Mouse (Mus musculus): ENCODE results near the gene Gm45234. TPM values are rescaled to one million over a fixed set of nuclear protein-coding genes. Genes with fewer than 3 reads are reported as not detected.
A peak's percentile ranks its signal among the peaks of the same experiment; 100 is the strongest.

Gm45234 gene
- polyA plus RNA-seq, 1 experiment from 2014 or later = not detected

DNA sequence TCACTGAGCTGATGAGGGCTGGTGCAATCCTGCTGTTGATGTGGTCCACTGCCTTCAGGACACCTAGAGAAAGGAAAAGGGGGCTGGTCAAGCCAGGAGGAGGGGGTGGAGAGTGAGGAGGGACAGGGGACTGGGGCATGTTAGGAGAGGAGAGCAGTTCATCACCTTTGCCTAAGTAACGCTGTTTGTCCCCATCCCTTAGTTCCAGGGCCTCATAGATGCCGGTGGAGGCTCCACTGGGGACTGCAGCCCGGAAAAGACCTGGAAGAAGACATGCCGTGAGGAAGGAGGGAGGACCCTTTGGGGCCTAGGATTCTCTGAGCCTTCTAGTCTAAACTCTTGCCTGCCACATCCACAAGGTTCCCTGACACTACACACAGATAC lies 11.7 kb upstream of the Gm45234 start:
- H3K9ac ChIP-seq = 0 out of 2 replicates have a peak overlapping the region, but pooled peaks have one; percentile 24
- H3K27me3 ChIP-seq (replicated peaks) = peaks cover 54% of the 10 kb centered on the region
- H3K36me3 ChIP-seq = no peaks in the 10 kb centered on the region
- no peaks in the 10 kb centered on the region for H3K9me3 ChIP-seq
- no peak overlapping the region for H3K4me2 ChIP-seq
- no peak overlapping the region for H3K4me3 ChIP-seq
- H3K4me1 ChIP-seq = peaks cover 27% of the 10 kb centered on the region
- ATAC-seq (ENCODE audit: extremely low read depth, insufficient number of reproducible peaks, low FRiP score, low TSS enrichment) = no peak
- WGBS = 46% methylated on average over 4 of the region's 4 CpGs
- H3K27ac ChIP-seq (replicated peaks) = no peak overlapping the region

- peaks cover 27% of the 10 kb centered on the region for H3K4me1 ChIP-seq
- no peak overlapping the region for H3K4me2 ChIP-seq
- H3K4me3 ChIP-seq = no peak overlapping the region
- whole genome bisulfite sequencing = 79% methylated on average over 7 of the region's 7 CpGs
- no peak overlapping the region for H3K9ac ChIP-seq
- no peak overlapping the region for H3K27ac ChIP-seq (replicated peaks)
- H3K9me3 ChIP-seq = no peaks in the 10 kb centered on the region
- H3K27me3 ChIP-seq (replicated peaks) = peaks cover 67% of the 10 kb centered on the region
- no peaks in the 10 kb centered on the region for H3K36me3 ChIP-seq
- no peak for ATAC-seq (ENCODE audit: extremely low read depth, insufficient number of reproducible peaks, low FRiP score, low TSS enrichment)
These were observed 10.1 kb upstream of the Gm45234 start for GRCm38 (mm10) chr6:124765951-124766350.

DNA sequence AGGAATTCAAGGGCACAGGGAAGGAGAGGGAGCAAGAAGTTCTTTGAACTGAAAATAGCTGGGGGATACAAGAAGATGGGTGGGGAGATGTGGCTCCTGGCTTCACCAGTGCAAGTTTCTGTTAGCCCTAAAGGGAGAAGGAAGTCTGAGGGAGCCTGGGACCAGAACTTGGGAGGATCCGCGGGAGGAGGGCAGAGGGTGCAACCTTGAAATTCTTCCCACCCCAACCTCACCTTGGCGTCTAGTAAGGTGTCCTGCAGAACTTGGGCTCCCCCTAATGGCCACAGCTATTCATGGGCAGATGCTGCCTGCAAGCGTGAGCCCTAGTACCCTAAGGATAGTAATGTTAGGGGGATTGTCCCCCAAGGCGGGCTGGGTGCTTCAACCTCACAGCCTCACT lies 3.4 kb upstream of the Gm45234 start:
- under 1% methylated on average over 5 of the region's 5 CpGs for WGBS
- no peak for ATAC-seq (ENCODE audit: extremely low read depth, insufficient number of reproducible peaks, low FRiP score, low TSS enrichment)
- H3K9ac ChIP-seq = peak overlapping the region; percentile 98
- H3K9me3 ChIP-seq = no peaks in the 10 kb centered on the region
- peak overlapping the region; percentile 84 for H3K4me2 ChIP-seq
- peaks cover 39% of the 10 kb centered on the region for H3K4me1 ChIP-seq
- peak overlapping the region; percentile 18 for H3K4me3 ChIP-seq
- H3K36me3 ChIP-seq = no peaks in the 10 kb centered on the region
- peaks cover 38% of the 10 kb centered on the region for H3K27me3 ChIP-seq (replicated peaks)
- peak overlapping the region; percentile 99 for H3K27ac ChIP-seq (replicated peaks)

DNA sequence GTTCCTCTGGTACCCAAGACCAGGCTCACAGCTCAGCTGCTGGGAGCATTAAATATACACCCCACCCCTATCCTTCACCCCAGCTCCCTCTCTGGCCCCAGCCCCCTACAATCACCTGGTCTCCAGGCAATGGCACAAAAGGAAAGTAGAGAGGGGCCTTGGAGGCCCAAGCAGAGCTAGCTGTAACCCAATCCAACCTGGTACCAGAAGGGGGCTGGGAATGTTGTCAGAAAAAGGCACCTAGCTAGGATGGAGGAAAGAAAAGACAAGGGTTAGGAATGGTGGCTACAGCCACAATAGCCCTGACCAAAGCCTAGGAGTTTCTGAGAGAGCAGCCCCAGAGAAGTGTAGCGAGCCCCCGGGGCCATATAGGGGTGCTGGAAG lies 3.0 kb upstream of the Gm45234 start:
- H3K4me2 ChIP-seq = peak overlapping the region; percentile 84
- H3K36me3 ChIP-seq = 0 out of 2 replicates have a peak, but pooled peaks cover under 1% of the 10 kb centered on the region
- H3K27ac ChIP-seq (replicated peaks) = peak overlapping the region; percentile 99
- peak overlapping the region; percentile 98 for H3K9ac ChIP-seq
- peaks cover 35% of the 10 kb centered on the region for H3K27me3 ChIP-seq (replicated peaks)
- peak overlapping the region; percentile 18 for H3K4me3 ChIP-seq
- no peaks in the 10 kb centered on the region for H3K9me3 ChIP-seq
- 47% methylated on average over 2 of the region's 2 CpGs for WGBS
- peaks cover 43% of the 10 kb centered on the region for H3K4me1 ChIP-seq
- ATAC-seq (ENCODE audit: extremely low read depth, insufficient number of reproducible peaks, low FRiP score, low TSS enrichment) = no peak

GRCm38 (mm10) chr6:124757909-124758848 lies 2.4 kb upstream of the Gm45234 start:
- peak overlapping the region; percentile 98 for H3K9ac ChIP-seq
- peaks cover 49% of the 10 kb centered on the region for H3K4me1 ChIP-seq
- H3K9me3 ChIP-seq = no peaks in the 10 kb centered on the region
- H3K4me2 ChIP-seq = peak overlapping the region; percentile 84
- H3K36me3 ChIP-seq = 0 out of 2 replicates have a peak, but pooled peaks cover 5% of the 10 kb centered on the region
- WGBS = 40% methylated on average over 5 of the region's 5 CpGs
- H3K27me3 ChIP-seq (replicated peaks) = peaks cover 29% of the 10 kb centered on the region
- H3K4me3 ChIP-seq = peak overlapping the region; percentile 83
- no peak for ATAC-seq (ENCODE audit: extremely low read depth, insufficient number of reproducible peaks, low FRiP score, low TSS enrichment)
- peak overlapping the region; percentile 99 for H3K27ac ChIP-seq (replicated peaks)

GRCm38 (mm10) chr6:124757351-124757880 lies 1.6 kb upstream of the Gm45234 start:
- Histone ChIP-seq H3K4me1 (peaks cover 49% of the 10 kb centered on the region), H3K9ac (peak overlapping the region; percentile 98), H3K4me2 (peak overlapping the region; percentile 84), H3K9me3 (no peaks in the 10 kb centered on the region), H3K27ac (replicated peaks) (peak overlapping the region; percentile 99), H3K4me3 (peak overlapping the region; percentile 83), H3K36me3 (peaks cover 12% of the 10 kb centered on the region; the same call in 1 of the 2 replicates), H3K27me3 (replicated peaks) (peaks cover 21% of the 10 kb centered on the region)
- 12% methylated on average over 5 of the region's 5 CpGs for WGBS
- no peak for ATAC-seq (ENCODE audit: extremely low read depth, insufficient number of reproducible peaks, low FRiP score, low TSS enrichment)

DNA sequence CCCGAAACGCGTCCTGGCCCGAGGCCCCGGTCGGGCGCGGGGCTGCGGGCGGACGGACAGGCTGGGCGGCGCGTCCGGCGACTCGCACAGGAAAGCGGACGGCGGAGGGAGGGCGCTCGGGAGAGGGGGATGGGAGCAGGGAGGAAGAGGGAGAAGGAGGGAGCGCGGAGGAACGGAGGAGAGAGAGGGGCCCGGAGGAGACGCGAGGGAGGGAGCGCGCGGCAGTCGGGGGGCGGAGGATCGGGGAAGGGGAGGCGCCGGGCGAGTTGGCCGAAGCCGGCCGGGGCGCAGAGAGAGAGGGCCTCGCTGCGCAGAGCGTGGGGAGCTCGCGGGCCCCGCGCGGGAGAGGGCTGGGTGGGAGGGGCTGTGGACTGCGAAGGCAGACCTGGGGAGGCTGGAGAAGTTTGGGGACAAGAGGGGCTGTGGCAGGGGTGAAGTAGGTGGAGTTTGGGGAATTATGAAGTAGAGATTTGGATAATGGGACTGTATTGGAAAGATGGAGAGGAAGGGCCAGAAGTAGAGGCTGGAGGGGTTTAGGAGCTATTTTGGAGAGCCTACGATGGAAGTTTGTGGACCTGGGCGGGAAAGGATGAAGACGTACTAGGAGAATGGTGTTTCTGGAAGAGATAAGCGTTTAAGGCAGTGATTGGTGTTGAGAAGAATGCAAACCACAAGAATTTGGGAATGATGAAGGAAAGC lies 980 bp upstream of the Gm45234 start:
- Histone ChIP-seq H3K27me3 (replicated peaks) (peaks cover 18% of the 10 kb centered on the region), H3K9ac (peak overlapping the region; percentile 98), H3K9me3 (no peaks in the 10 kb centered on the region), H3K27ac (replicated peaks) (peak overlapping the region; percentile 99), H3K36me3 (peaks cover 16% of the 10 kb centered on the region; the same call in 1 of the 2 replicates), H3K4me2 (peak overlapping the region; percentile 84), H3K4me3 (peak overlapping the region; percentile 83), H3K4me1 (peaks cover 49% of the 10 kb centered on the region)
- WGBS = 1% methylated on average over 42 of the region's 54 CpGs
- peak; percentile 50; the same call in 1 of the 2 replicates for ATAC-seq (ENCODE audit: extremely low read depth, insufficient number of reproducible peaks, low FRiP score, low TSS enrichment)

DNA sequence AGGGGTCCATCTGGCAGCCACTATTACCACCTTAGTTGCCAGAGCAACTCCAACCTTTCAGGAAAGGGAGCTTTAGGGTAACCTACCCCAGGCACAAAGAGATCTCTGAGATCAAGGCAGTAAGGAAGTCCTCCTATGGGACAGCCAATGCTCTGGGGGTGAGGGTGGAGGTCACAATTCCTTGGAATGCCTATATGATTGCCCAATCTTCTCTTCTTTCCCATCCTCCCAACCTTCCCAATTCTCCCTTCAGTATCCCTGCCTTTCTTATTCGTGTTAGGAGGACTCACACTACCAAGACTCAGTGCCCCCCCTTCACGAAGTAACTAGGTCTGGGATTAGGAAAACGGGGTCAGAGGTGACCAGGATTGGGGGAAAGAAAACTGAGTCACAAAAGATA lies 515 bp downstream of the Gm45234 start:
- peaks cover 6% of the 10 kb centered on the region for H3K27me3 ChIP-seq (replicated peaks)
- peak overlapping the region; percentile 99 for H3K27ac ChIP-seq (replicated peaks)
- H3K9ac ChIP-seq = peak overlapping the region; percentile 98
- peak overlapping the region; percentile 84 for H3K4me2 ChIP-seq
- no peak for ATAC-seq (ENCODE audit: extremely low read depth, insufficient number of reproducible peaks, low FRiP score, low TSS enrichment)
- WGBS = 8% methylated on average over 3 of the region's 3 CpGs
- peaks cover 49% of the 10 kb centered on the region for H3K4me1 ChIP-seq
- peaks cover 19% of the 10 kb centered on the region; the same call in 1 of the 2 replicates for H3K36me3 ChIP-seq
- H3K9me3 ChIP-seq = no peaks in the 10 kb centered on the region
- H3K4me3 ChIP-seq = peak overlapping the region; percentile 83

GRCm38 (mm10) chr6:124753861-124754260 lies 2.0 kb downstream of the Gm45234 start:
- H3K9me3 ChIP-seq = no peaks in the 10 kb centered on the region
- no peak overlapping the region for H3K4me3 ChIP-seq
- no peaks in the 10 kb centered on the region for H3K27me3 ChIP-seq (replicated peaks)
- H3K27ac ChIP-seq (replicated peaks) = no peak overlapping the region
- peaks cover 42% of the 10 kb centered on the region for H3K4me1 ChIP-seq
- ATAC-seq (ENCODE audit: extremely low read depth, insufficient number of reproducible peaks, low FRiP score, low TSS enrichment) = no peak
- H3K36me3 ChIP-seq = peaks cover 31% of the 10 kb centered on the region
- 75% methylated on average over 2 of the region's 2 CpGs for WGBS
- H3K4me2 ChIP-seq = no peak overlapping the region
- H3K9ac ChIP-seq = no peak overlapping the region

GRCm38 (mm10) chr6:124750405-124750804 lies 5.4 kb downstream of the Gm45234 start:
- no peak for ATAC-seq (ENCODE audit: extremely low read depth, insufficient number of reproducible peaks, low FRiP score, low TSS enrichment)
- 85% methylated on average over 8 of the region's 8 CpGs for WGBS
- H3K4me3 ChIP-seq = no peak overlapping the region
- peaks cover 56% of the 10 kb centered on the region for H3K36me3 ChIP-seq
- peaks cover 34% of the 10 kb centered on the region for H3K4me1 ChIP-seq
- no peaks in the 10 kb centered on the region for H3K9me3 ChIP-seq
- no peaks in the 10 kb centered on the region for H3K27me3 ChIP-seq (replicated peaks)
- no peak overlapping the region for H3K4me2 ChIP-seq
- no peak overlapping the region for H3K27ac ChIP-seq (replicated peaks)
- no peak overlapping the region for H3K9ac ChIP-seq
